In the genomic region with DNA sequence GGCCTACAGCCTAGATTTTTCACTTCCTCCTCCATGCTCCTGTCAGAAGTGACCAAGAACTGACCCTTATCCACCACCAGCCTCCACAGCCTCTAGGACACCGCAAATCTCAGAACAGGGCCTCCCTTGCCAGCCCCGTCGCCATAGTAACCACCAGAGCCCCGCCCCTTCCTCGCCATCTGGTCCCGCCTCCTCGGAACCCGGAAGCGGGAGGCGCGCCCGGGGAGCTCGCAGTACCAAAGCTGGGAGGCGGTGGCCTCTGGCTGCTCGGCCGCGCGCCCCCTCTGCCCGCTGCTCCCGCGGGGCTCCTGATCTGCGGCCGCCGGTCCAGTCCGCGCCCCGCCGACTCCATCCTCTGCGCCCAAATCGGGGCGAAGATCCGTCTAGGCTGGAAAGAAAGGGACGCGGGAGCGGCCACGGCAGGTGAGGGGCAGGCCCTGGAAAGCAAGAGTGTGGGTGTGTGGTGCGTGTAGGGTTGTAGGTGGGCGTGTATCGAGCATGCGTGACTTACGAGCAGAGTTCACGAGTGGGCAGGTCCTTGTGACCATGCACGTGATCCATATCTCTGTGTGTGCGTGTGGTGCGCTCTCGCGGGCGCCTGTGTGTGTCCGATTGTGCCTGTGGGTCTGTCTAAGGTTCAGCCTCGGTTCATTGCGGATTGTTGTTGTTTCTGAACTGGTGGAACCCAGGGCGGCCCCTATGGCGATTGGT, we compare ENCODE assay signal across 8 mouse cellular contexts. TPM values are rescaled to one million over a fixed set of nuclear protein-coding genes. Genes with fewer than 3 reads are reported as not detected.
DNase-seq lines count a peak whose midpoint lies in the region; ATAC-seq and TF ChIP-seq lines count a peak whose summit lies in the region.

Gene Spg21 (plus strand): TSS at position 216 of the 711 bp plus-strand sequence.

- peak; percentile 83 for ATAC-seq in erythroblast, adult 5-6 weeks (replicated peaks; ENCODE audit: low FRiP score, poor library complexity, severe bottlenecking)
- peak; percentile 91 for ATAC-seq in heart, embryonic 11.5 days (replicated peaks; ENCODE audit: insufficient number of reproducible peaks, low FRiP score, low TSS enrichment)
- ATAC-seq in kidney, embryonic 16.5 days (ENCODE audit: low FRiP score, low TSS enrichment) = peak; percentile 96

- peak within 1 kb of the TSS; percentile 72 for H3K27ac ChIP-seq in heart, embryonic 11.5 days (ENCODE audit: low read depth, low read length)
- peak within 1 kb of the TSS; percentile 91 for H3K27ac ChIP-seq in kidney, embryonic 16.5 days (ENCODE audit: low read length)
- peak within 1 kb of the TSS; percentile 64 for H3K27ac ChIP-seq in liver, adult 2 months (replicated peaks; ENCODE audit: insufficient read depth, low read depth, low read length)

- 0 out of 2 replicates have a peak, but pooled peaks have one; percentile 33 for TF ChIP-seq POLR2A in liver, adult 2 months (IDR thresholded peaks at IDR 0.05; ENCODE audit: extremely low read depth, insufficient read depth, low read length)
- peak; percentile 57 for TF ChIP-seq POLR2A in myocyte (IDR thresholded peaks at IDR 0.05; ENCODE audit: insufficient read length, low read depth)

- H3K9me3 ChIP-seq in heart, embryonic 11.5 days (replicated peaks; ENCODE audit: control insufficient read depth, low read length) = no peaks in the 10 kb centered on the region
- H3K9me3 ChIP-seq in kidney, embryonic 16.5 days (ENCODE audit: low read length) = no peaks in the 10 kb centered on the region

- peak within 1 kb of the TSS; percentile 84 for H3K9ac ChIP-seq in heart, embryonic 11.5 days (ENCODE audit: low read depth, low read length)
- H3K9ac ChIP-seq in kidney, embryonic 16.5 days (replicated peaks; ENCODE audit: low read length) = peak within 1 kb of the TSS; percentile 88
- H3K9ac ChIP-seq in liver, adult 2 months (ENCODE audit: low read depth, low read length) = peak within 1 kb of the TSS; percentile 88

- DNase-seq in B cell, adult 2 months = peak; percentile 99
- peak; percentile 95 for DNase-seq in brain, adult 2 months (ENCODE audit: low read depth, low spot score)
- DNase-seq in liver, adult 2 months (ENCODE audit: extremely low read depth, low read depth, low spot score) = peak; percentile 81
- peak; percentile 95 for DNase-seq in splenic B cell, adult 2 months (ENCODE audit: low read depth, low spot score)

- no peak for TF ChIP-seq CTCF in liver, adult 2 months (IDR thresholded peaks at IDR 0.05; ENCODE audit: low read depth, low read length)

- peak within 1 kb of the TSS; percentile 87 for H3K4me3 ChIP-seq in heart, embryonic 11.5 days (ENCODE audit: low read depth, low read length)
- H3K4me3 ChIP-seq in kidney, embryonic 16.5 days (ENCODE audit: low read length) = peak within 1 kb of the TSS; percentile 86
- H3K4me3 ChIP-seq in liver, adult 2 months (ENCODE audit: insufficient read depth, low read depth, low read length) = peak within 1 kb of the TSS; percentile 95
- H3K4me3 ChIP-seq in myocyte = peak within 1 kb of the TSS; percentile 65

- under 1% methylated on average over 53 of the region's 53 CpGs for WGBS in heart, embryonic 11.5 days (ENCODE audit: insufficient replicate concordance)
- WGBS in kidney, embryonic 16.5 days = under 1% methylated on average over 53 of the region's 53 CpGs
- under 1% methylated on average over 53 of the region's 53 CpGs for WGBS in liver, adult 2 months

- H3K79me2 ChIP-seq in liver, adult 2 months (ENCODE audit: control insufficient read depth, insufficient read depth, low read length) = no peaks in the 10 kb centered on the region; the same call in 1 of the 2 replicates
- H3K79me2 ChIP-seq in myocyte (ENCODE audit: control insufficient read depth, insufficient read depth) = peaks cover 26% of the 10 kb centered on the region

- no peaks in the 10 kb centered on the region for H3K27me3 ChIP-seq in heart, embryonic 11.5 days (ENCODE audit: control insufficient read depth, insufficient read depth, low read length)
- no peaks in the 10 kb centered on the region for H3K27me3 ChIP-seq in kidney, embryonic 16.5 days (ENCODE audit: insufficient read depth, low read length)
- no peaks in the 10 kb centered on the region for H3K27me3 ChIP-seq in liver, adult 2 months (ENCODE audit: control insufficient read depth, insufficient read depth, low read length)
- H3K27me3 ChIP-seq in myocyte (ENCODE audit: control insufficient read depth, insufficient read depth, insufficient read length) = no peaks in the 10 kb centered on the region
- no peaks in the 10 kb centered on the region for H3K27me3 ChIP-seq in splenic B cell, adult 2 months (ENCODE audit: control insufficient read depth, insufficient read depth, low read length, poor library complexity, severe bottlenecking)

- H3K4me2 ChIP-seq in heart, embryonic 11.5 days = peak within 1 kb of the TSS; percentile 78
- peak within 1 kb of the TSS; percentile 72 for H3K4me2 ChIP-seq in kidney, embryonic 16.5 days (replicated peaks; ENCODE audit: low read depth, low read length)
- peak within 1 kb of the TSS; percentile 80 for H3K4me2 ChIP-seq in myocyte (ENCODE audit: low read depth)

- peaks cover 14% of the 10 kb centered on the region for H3K4me1 ChIP-seq in heart, embryonic 11.5 days (ENCODE audit: control insufficient read depth, insufficient read depth, low read length)
- H3K4me1 ChIP-seq in kidney, embryonic 16.5 days (ENCODE audit: insufficient read depth, low read length) = peaks cover 21% of the 10 kb centered on the region
- peaks cover 6% of the 10 kb centered on the region for H3K4me1 ChIP-seq in liver, adult 2 months (ENCODE audit: control insufficient read depth, insufficient read depth, low read length)

- peaks cover under 1% of the 10 kb centered on the region; the same call in 1 of the 2 replicates for H3K36me3 ChIP-seq in heart, embryonic 11.5 days (ENCODE audit: control insufficient read depth, insufficient read depth, low read length)
- H3K36me3 ChIP-seq in kidney, embryonic 16.5 days (ENCODE audit: insufficient read depth, low read length) = peaks cover 8% of the 10 kb centered on the region
- H3K36me3 ChIP-seq in liver, adult 2 months (ENCODE audit: control insufficient read depth, insufficient read depth, low read length) = peaks cover 3% of the 10 kb centered on the region; the same call in 1 of the 2 replicates
- H3K36me3 ChIP-seq in myocyte (ENCODE audit: control insufficient read depth, insufficient read depth) = peaks cover 8% of the 10 kb centered on the region
- H3K36me3 ChIP-seq in splenic B cell, adult 2 months (ENCODE audit: control insufficient read depth, insufficient read depth, low read length, poor library complexity, severe bottlenecking) = peaks cover 3% of the 10 kb centered on the region; the same call in 1 of the 2 replicates

- H3ac ChIP-seq in myocyte (ENCODE audit: control insufficient read depth, insufficient read length) = peak within 1 kb of the TSS; percentile 58

TF ChIP-seq in myocyte, 11 proteins besides CTCF, POLR2A, EP300 and RAD21:
- TF ChIP-seq MYOD1 (IDR thresholded peaks at IDR 0.05; ENCODE audit: control insufficient read depth in 1 of 3, insufficient read length in 2 of 3, low read depth in 2 of 3) (peak in 2 of 3 experiments; percentile 11 to 57), USF1 (IDR thresholded peaks at IDR 0.05; ENCODE audit: low read depth) (peak; percentile 46), CEBPB (IDR thresholded peaks at IDR 0.05; ENCODE audit: insufficient read depth, poor library complexity, severe bottlenecking) (no peak)
TF ChIP-seq in myocyte: peak in this region for 2.

RNA-seq across cellular contexts. Expression of gene Spg21, which starts in this region (rescaled TPM):
- total RNA-seq in erythroblast, adult 5-6 weeks (2015; ENCODE audit: low replicate concordance) = 12.5 and 12.7 TPM in 2 replicates
- total RNA-seq in erythroblast, adult 5-6 weeks (2017; ENCODE audit: low replicate concordance) = 10.2 and 14.9 TPM in 2 replicates
- polyA plus RNA-seq in heart, embryonic 11.5 days (2014; fragmentation: Nextera tagmentation; extraction: Ambion mirVana) = 62.6 and 68.8 TPM in 2 replicates
- 112 and 121 TPM in 2 replicates for polyA plus RNA-seq in kidney, embryonic 16.5 days (2015; fragmentation: Nextera tagmentation; extraction: Ambion mirVana)
- total RNA-seq in liver, adult 2 months (2014; rRNA removed) = 20.0 and 25.7 TPM in 2 replicates
- 10.7 and 11.3 TPM in 2 replicates for polyA plus RNA-seq in liver, adult 2 months (2012; rRNA removed)
- 101 TPM for polyA plus RNA-seq in myocyte (2012; fragmentation: generic; extraction: Trizol)

Comparison
In these comparisons a context has a peak if more than half of its experiments do, and no peak if none do; other contexts are left out.
1. Peak in every context shown above with its lines: DNase-seq, ATAC-seq, H3K4me3 ChIP-seq and H3K27ac ChIP-seq.